Mouse (Mus musculus): ENCODE measurements at regions not wholly inside any gene's neighbourhood (a gene's known extent, or its start where the extent isn't known, plus 50 kb on each side); places are given as distances from the start of the nearest gene placed in this dataset.

- Histone ChIP-seq H3K27me3 (ENCODE audit: control insufficient read depth, insufficient read depth, low read length) (no peaks in the 10 kb centered on the region), H3K9ac (replicated peaks; ENCODE audit: low read depth, low read length) (no peak overlapping the region), H3K27ac (ENCODE audit: low read depth, low read length) (no peak overlapping the region), H3K9me3 (ENCODE audit: control insufficient read depth, low read length) (no peaks in the 10 kb centered on the region), H3K4me3 (ENCODE audit: low read depth, low read length) (no peak overlapping the region), H3K4me1 (ENCODE audit: control insufficient read depth, insufficient read depth, low read length) (no peaks in the 10 kb centered on the region), H3K4me2 (ENCODE audit: low read depth, low read length) (no peak overlapping the region), H3K36me3 (ENCODE audit: control insufficient read depth, insufficient read depth, low read length) (no peaks in the 10 kb centered on the region)
- ATAC-seq (ENCODE audit: low read depth), result peak; percentile 78
- whole genome bisulfite sequencing, result 33% methylated on average over 3 of the region's 3 CpGs
These were observed 597.7 kb downstream of the 1190002N15Rik start for GRCm38 (mm10) chr9:93940193-93940592.

GRCm38 (mm10) chr9:93930684-93931083 lies 607.2 kb downstream of the 1190002N15Rik start:
- Histone ChIP-seq H3K4me2 (ENCODE audit: low read depth, low read length) (no peak overlapping the region), H3K9ac (replicated peaks; ENCODE audit: low read depth, low read length) (no peak overlapping the region), H3K4me1 (ENCODE audit: control insufficient read depth, insufficient read depth, low read length) (no peaks in the 10 kb centered on the region), H3K36me3 (ENCODE audit: control insufficient read depth, insufficient read depth, low read length) (no peaks in the 10 kb centered on the region), H3K27me3 (ENCODE audit: control insufficient read depth, insufficient read depth, low read length) (no peaks in the 10 kb centered on the region), H3K4me3 (ENCODE audit: low read depth, low read length) (no peak overlapping the region), H3K27ac (ENCODE audit: low read depth, low read length) (no peak overlapping the region), H3K9me3 (ENCODE audit: control insufficient read depth, low read length) (no peaks in the 10 kb centered on the region)
- ATAC-seq (ENCODE audit: low read depth), result no peak
- WGBS, result 82% methylated on average over 2 of the region's 2 CpGs

GRCm38 (mm10) chr9:93889256-93889655 lies 648.6 kb downstream of the 1190002N15Rik start:
- no peak overlapping the region for H3K4me3 ChIP-seq (ENCODE audit: low read depth, low read length)
- H3K9ac ChIP-seq (replicated peaks; ENCODE audit: low read depth, low read length), result no peak overlapping the region
- no peaks in the 10 kb centered on the region for H3K27me3 ChIP-seq (ENCODE audit: control insufficient read depth, insufficient read depth, low read length)
- no peaks in the 10 kb centered on the region for H3K9me3 ChIP-seq (ENCODE audit: control insufficient read depth, low read length)
- H3K27ac ChIP-seq (ENCODE audit: low read depth, low read length), result no peak overlapping the region
- no peaks in the 10 kb centered on the region for H3K36me3 ChIP-seq (ENCODE audit: control insufficient read depth, insufficient read depth, low read length)
- no peaks in the 10 kb centered on the region for H3K4me1 ChIP-seq (ENCODE audit: control insufficient read depth, insufficient read depth, low read length)
- no peak for ATAC-seq (ENCODE audit: low read depth)
- WGBS, result 73% methylated on average over 1 of the region's 1 CpGs
- H3K4me2 ChIP-seq (ENCODE audit: low read depth, low read length), result no peak overlapping the region

GRCm38 (mm10) chr9:93880112-93880511 lies 657.8 kb downstream of the 1190002N15Rik start:
- no peak overlapping the region for H3K27ac ChIP-seq (ENCODE audit: low read depth, low read length)
- no peak overlapping the region for H3K9ac ChIP-seq (replicated peaks; ENCODE audit: low read depth, low read length)
- no peaks in the 10 kb centered on the region for H3K36me3 ChIP-seq (ENCODE audit: control insufficient read depth, insufficient read depth, low read length)
- no peak overlapping the region for H3K4me2 ChIP-seq (ENCODE audit: low read depth, low read length)
- no peaks in the 10 kb centered on the region for H3K9me3 ChIP-seq (ENCODE audit: control insufficient read depth, low read length)
- H3K4me1 ChIP-seq (ENCODE audit: control insufficient read depth, insufficient read depth, low read length), result no peaks in the 10 kb centered on the region
- no peak overlapping the region for H3K4me3 ChIP-seq (ENCODE audit: low read depth, low read length)
- 14% methylated on average over 2 of the region's 2 CpGs for WGBS
- peak; percentile 66; the same call in 1 of the 2 replicates for ATAC-seq (ENCODE audit: low read depth)
- no peaks in the 10 kb centered on the region for H3K27me3 ChIP-seq (ENCODE audit: control insufficient read depth, insufficient read depth, low read length)

DNA sequence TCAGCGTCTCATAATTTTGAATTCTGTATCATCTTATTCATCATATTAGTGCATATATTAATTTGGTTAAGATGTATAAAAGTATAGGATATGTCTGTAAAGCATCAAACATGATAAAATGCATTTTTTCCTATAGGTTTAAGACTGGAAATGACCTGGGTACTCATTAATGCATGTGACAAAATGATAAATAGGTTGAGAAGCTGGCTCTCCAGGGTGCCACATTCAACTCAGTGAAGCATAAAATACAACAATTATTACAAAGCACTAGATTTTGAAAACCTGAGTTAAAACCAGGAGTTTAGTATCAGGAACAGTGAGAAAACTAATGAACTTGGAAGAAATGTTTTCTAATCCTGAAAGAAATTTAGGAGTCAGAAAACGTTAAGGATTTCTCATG lies 658.3 kb downstream of the 1190002N15Rik start:
- Histone ChIP-seq H3K4me1 (ENCODE audit: control insufficient read depth, insufficient read depth, low read length) (no peaks in the 10 kb centered on the region), H3K36me3 (ENCODE audit: control insufficient read depth, insufficient read depth, low read length) (no peaks in the 10 kb centered on the region), H3K9ac (replicated peaks; ENCODE audit: low read depth, low read length) (no peak overlapping the region), H3K9me3 (ENCODE audit: control insufficient read depth, low read length) (no peaks in the 10 kb centered on the region), H3K4me3 (ENCODE audit: low read depth, low read length) (no peak overlapping the region), H3K27me3 (ENCODE audit: control insufficient read depth, insufficient read depth, low read length) (no peaks in the 10 kb centered on the region), H3K27ac (ENCODE audit: low read depth, low read length) (no peak overlapping the region), H3K4me2 (ENCODE audit: low read depth, low read length) (no peak overlapping the region)
- WGBS, result 58% methylated on average over 2 of the region's 2 CpGs
- ATAC-seq (ENCODE audit: low read depth), result no peak

DNA sequence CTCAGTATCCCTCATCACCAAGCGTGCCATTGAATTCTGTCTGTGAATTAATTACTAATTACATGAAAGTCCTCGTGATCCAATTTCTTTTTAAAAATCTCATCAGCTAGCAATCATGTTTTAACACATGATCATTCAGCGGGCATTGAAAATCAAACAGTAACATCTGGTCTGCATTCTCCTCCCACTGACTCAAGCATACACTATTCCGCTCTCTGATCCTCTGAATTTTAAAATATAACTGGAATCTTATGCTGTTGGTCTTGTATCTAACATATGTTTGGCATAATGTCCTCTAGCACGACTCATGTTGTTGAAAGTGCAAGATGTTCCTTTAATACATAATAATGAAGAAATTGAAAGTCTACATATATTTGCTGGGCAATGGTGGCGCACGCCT lies 667.1 kb downstream of the 1190002N15Rik start:
- Histone ChIP-seq H3K27me3 (ENCODE audit: control insufficient read depth, insufficient read depth, low read length) (no peaks in the 10 kb centered on the region), H3K4me2 (ENCODE audit: low read depth, low read length) (no peak overlapping the region), H3K4me1 (ENCODE audit: control insufficient read depth, insufficient read depth, low read length) (no peaks in the 10 kb centered on the region), H3K27ac (ENCODE audit: low read depth, low read length) (no peak overlapping the region), H3K36me3 (ENCODE audit: control insufficient read depth, insufficient read depth, low read length) (no peaks in the 10 kb centered on the region), H3K9ac (replicated peaks; ENCODE audit: low read depth, low read length) (no peak overlapping the region), H3K4me3 (ENCODE audit: low read depth, low read length) (no peak overlapping the region), H3K9me3 (ENCODE audit: control insufficient read depth, low read length) (no peaks in the 10 kb centered on the region)
- 78% methylated on average over 7 of the region's 7 CpGs for WGBS
- no peak for ATAC-seq (ENCODE audit: low read depth)

GRCm38 (mm10) chr9:93857937-93858336 lies 679.9 kb downstream of the 1190002N15Rik start:
- Histone ChIP-seq H3K4me3 (ENCODE audit: low read depth, low read length) (no peak overlapping the region), H3K36me3 (ENCODE audit: control insufficient read depth, insufficient read depth, low read length) (no peaks in the 10 kb centered on the region), H3K4me1 (ENCODE audit: control insufficient read depth, insufficient read depth, low read length) (no peaks in the 10 kb centered on the region), H3K9ac (replicated peaks; ENCODE audit: low read depth, low read length) (no peak overlapping the region), H3K27ac (ENCODE audit: low read depth, low read length) (no peak overlapping the region), H3K4me2 (ENCODE audit: low read depth, low read length) (no peak overlapping the region), H3K9me3 (ENCODE audit: control insufficient read depth, low read length) (no peaks in the 10 kb centered on the region), H3K27me3 (ENCODE audit: control insufficient read depth, insufficient read depth, low read length) (no peaks in the 10 kb centered on the region)
- WGBS, result 73% methylated on average over 2 of the region's 2 CpGs
- no peak for ATAC-seq (ENCODE audit: low read depth)

- ATAC-seq (ENCODE audit: low read depth), result no peak
- H3K27me3 ChIP-seq (ENCODE audit: control insufficient read depth, insufficient read depth, low read length), result no peaks in the 10 kb centered on the region
- no peaks in the 10 kb centered on the region for H3K9me3 ChIP-seq (ENCODE audit: control insufficient read depth, low read length)
- H3K4me1 ChIP-seq (ENCODE audit: control insufficient read depth, insufficient read depth, low read length), result no peaks in the 10 kb centered on the region
- H3K36me3 ChIP-seq (ENCODE audit: control insufficient read depth, insufficient read depth, low read length), result no peaks in the 10 kb centered on the region
- H3K9ac ChIP-seq (replicated peaks; ENCODE audit: low read depth, low read length), result no peak overlapping the region
- H3K27ac ChIP-seq (ENCODE audit: low read depth, low read length), result no peak overlapping the region
- H3K4me3 ChIP-seq (ENCODE audit: low read depth, low read length), result no peak overlapping the region
- no peak overlapping the region for H3K4me2 ChIP-seq (ENCODE audit: low read depth, low read length)
These were observed 691.5 kb downstream of the 1190002N15Rik start for GRCm38 (mm10) chr9:93846411-93846810.

GRCm38 (mm10) chr9:93843869-93844268 lies 694.0 kb downstream of the 1190002N15Rik start:
- WGBS, result 54% methylated on average over 5 of the region's 5 CpGs
- ATAC-seq (ENCODE audit: low read depth), result no peak
- Histone ChIP-seq H3K9ac (replicated peaks; ENCODE audit: low read depth, low read length) (no peak overlapping the region), H3K9me3 (ENCODE audit: control insufficient read depth, low read length) (no peaks in the 10 kb centered on the region), H3K27me3 (ENCODE audit: control insufficient read depth, insufficient read depth, low read length) (no peaks in the 10 kb centered on the region), H3K4me3 (ENCODE audit: low read depth, low read length) (no peak overlapping the region), H3K36me3 (ENCODE audit: control insufficient read depth, insufficient read depth, low read length) (no peaks in the 10 kb centered on the region), H3K4me1 (ENCODE audit: control insufficient read depth, insufficient read depth, low read length) (no peaks in the 10 kb centered on the region), H3K4me2 (ENCODE audit: low read depth, low read length) (no peak overlapping the region), H3K27ac (ENCODE audit: low read depth, low read length) (no peak overlapping the region)

Data from neural tube, embryonic 14.5 days (tissue).